Mouse (Mus musculus): Measurements from ENCODE around the gene Armc7.

DNA sequence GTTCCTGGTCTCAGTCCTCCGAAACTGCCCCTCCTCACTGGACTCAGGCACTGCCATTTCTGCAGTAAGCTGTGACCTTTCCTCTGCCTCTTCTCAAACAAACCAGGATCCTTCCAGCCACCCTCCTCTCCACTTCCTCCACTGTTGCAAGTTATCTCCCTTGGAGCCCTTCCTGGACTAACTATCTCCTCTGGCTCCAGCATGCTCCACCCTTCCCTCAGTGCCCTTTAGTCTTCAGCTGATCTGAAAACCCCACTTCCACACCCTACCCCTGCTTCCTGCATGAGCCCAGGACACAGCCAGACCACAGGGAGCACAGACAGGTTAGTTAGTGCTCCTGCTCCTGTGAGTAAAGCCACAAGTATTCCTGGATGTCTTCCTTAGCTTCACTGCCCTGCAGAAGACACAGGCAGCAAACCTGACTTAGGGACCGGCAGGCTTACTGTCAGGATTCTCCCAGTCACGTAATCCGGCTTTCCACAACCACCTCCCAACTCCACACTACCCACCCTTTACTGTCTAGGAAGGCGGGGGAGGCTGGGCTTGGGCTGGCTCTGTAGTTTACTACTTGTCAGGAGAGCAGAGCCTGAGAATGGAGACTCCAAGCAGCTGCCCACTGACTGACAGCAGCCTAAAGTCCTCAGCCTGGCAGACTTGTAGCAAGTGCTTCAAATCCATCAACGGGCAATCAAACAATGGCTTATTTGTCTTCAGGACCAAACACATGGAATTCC, 34.5 kb downstream of the Armc7 start:
- TF ChIP-seq CTCF (IDR thresholded peaks at IDR 0.05; ENCODE audit: low read depth, low read length) (no peak), POLR2AphosphoS5 (IDR thresholded peaks at IDR 0.05; ENCODE audit: insufficient replicate concordance, low read depth, low read length) (no peak), TAL1 (conservative IDR thresholded peaks at IDR 0.05; ENCODE audit: low read depth, low read length) (no peak), GATA2 (IDR thresholded peaks at IDR 0.05; ENCODE audit: borderline replicate concordance, low read depth, low read length) (no peak)

Measured in G1E (cell line).